22 mouse cellular contexts compared by ENCODE assay signal in genomic region chr3:37686219-37686618, GRCm38 (mm10). TPM values are rescaled to one million over a fixed set of nuclear protein-coding genes. Genes with fewer than 3 reads are reported as not detected.
DNase-seq lines count a peak whose midpoint lies in the region; ATAC-seq and TF ChIP-seq lines count a peak whose summit lies in the region.
"Had no signal": no experiment of that assay in that cellular context is flagged by ENCODE, and none has a peak within 500 bp of the region (broad histone marks: within the 10 kb centered on the region; RNA-seq: fewer than 3 reads in every experiment).

No protein-coding gene starts in this region.

- ATAC-seq in heart, embryonic 16.5 days (replicated peaks; ENCODE audit: extremely low read depth, insufficient read depth, low FRiP score), result no peak
- no peak for ATAC-seq in heart, embryonic 12.5 days (ENCODE audit: insufficient number of reproducible peaks, low FRiP score)
- no peak for ATAC-seq in kidney, postnatal 0 days (replicated peaks; ENCODE audit: low FRiP score, low read depth)
- no peak for ATAC-seq in kidney, embryonic 15.5 days (replicated peaks; ENCODE audit: low FRiP score)
- no peak for ATAC-seq in lung, embryonic 16.5 days (ENCODE audit: low read depth)
- no peak for ATAC-seq in intestine, embryonic 15.5 days
- ATAC-seq in forebrain, embryonic 14.5 days, result no peak

- H3K4me3 ChIP-seq in heart, embryonic 16.5 days (ENCODE audit: low read length), result no peak overlapping the region
- H3K4me3 ChIP-seq in heart, embryonic 12.5 days, result no peak overlapping the region
- H3K4me3 ChIP-seq in kidney, postnatal 0 days (replicated peaks; ENCODE audit: low read depth, low read length), result no peak overlapping the region
- H3K4me3 ChIP-seq in kidney, embryonic 15.5 days (replicated peaks), result no peak overlapping the region
- no peak overlapping the region for H3K4me3 ChIP-seq in lung, embryonic 16.5 days (ENCODE audit: low read length)
- H3K4me3 ChIP-seq in intestine, embryonic 15.5 days (replicated peaks), result no peak overlapping the region
- no peak overlapping the region for H3K4me3 ChIP-seq in forebrain, embryonic 14.5 days (ENCODE audit: low read depth, low read length)
- H3K4me3 ChIP-seq: erythroblast, embryonic 14.5 days; myocyte had no signal

- H3K27ac ChIP-seq in heart, embryonic 16.5 days (ENCODE audit: low read length), result no peak overlapping the region
- H3K27ac ChIP-seq in heart, embryonic 12.5 days (ENCODE audit: poor library complexity, severe bottlenecking), result no peak overlapping the region
- no peak overlapping the region for H3K27ac ChIP-seq in kidney, postnatal 0 days
- no peak overlapping the region for H3K27ac ChIP-seq in kidney, embryonic 15.5 days
- H3K27ac ChIP-seq in lung, embryonic 16.5 days (ENCODE audit: low read length), result peak overlapping the region; percentile 91
- no peak overlapping the region for H3K27ac ChIP-seq in intestine, embryonic 15.5 days
- no peak overlapping the region for H3K27ac ChIP-seq in forebrain, embryonic 14.5 days (ENCODE audit: low read depth, low read length)
- H3K27ac ChIP-seq: forebrain, embryonic 12.5 days; limb, embryonic 13.5 days; neural tube, embryonic 13.5 days had no signal

- H3K36me3 ChIP-seq in heart, embryonic 16.5 days (ENCODE audit: control insufficient read depth, insufficient read depth), result no peaks in the 10 kb centered on the region
- no peaks in the 10 kb centered on the region for H3K36me3 ChIP-seq in heart, embryonic 12.5 days
- no peaks in the 10 kb centered on the region for H3K36me3 ChIP-seq in kidney, postnatal 0 days (ENCODE audit: insufficient read depth, low read length)
- no peaks in the 10 kb centered on the region for H3K36me3 ChIP-seq in kidney, embryonic 15.5 days
- H3K36me3 ChIP-seq in lung, embryonic 16.5 days (ENCODE audit: control insufficient read depth, insufficient read depth, low read length), result no peaks in the 10 kb centered on the region
- no peaks in the 10 kb centered on the region for H3K36me3 ChIP-seq in intestine, embryonic 15.5 days
- H3K36me3 ChIP-seq in forebrain, embryonic 14.5 days (ENCODE audit: control insufficient read depth, insufficient read depth, low read length), result no peaks in the 10 kb centered on the region
- H3K36me3 ChIP-seq: embryonic facial prominence, embryonic 13.5 days; forebrain, embryonic 12.5 days; heart, embryonic 10.5 days; limb, embryonic 13.5 days; neural tube, embryonic 13.5 days had no signal

- H3K4me1 ChIP-seq in heart, embryonic 16.5 days (ENCODE audit: control insufficient read depth, insufficient read depth, low read length), result peaks cover 10% of the 10 kb centered on the region
- H3K4me1 ChIP-seq in heart, embryonic 12.5 days (replicated peaks), result peaks cover 16% of the 10 kb centered on the region
- H3K4me1 ChIP-seq in kidney, postnatal 0 days (replicated peaks; ENCODE audit: insufficient read depth, low read length), result peaks cover 14% of the 10 kb centered on the region; the same call in 1 of the 2 replicates
- peaks cover 35% of the 10 kb centered on the region for H3K4me1 ChIP-seq in kidney, embryonic 15.5 days
- H3K4me1 ChIP-seq in lung, embryonic 16.5 days (replicated peaks; ENCODE audit: control insufficient read depth, insufficient read depth, low read length), result peaks cover 32% of the 10 kb centered on the region
- H3K4me1 ChIP-seq in intestine, embryonic 15.5 days (replicated peaks), result peaks cover 13% of the 10 kb centered on the region
- peaks cover 3% of the 10 kb centered on the region; the same call in 1 of the 2 replicates for H3K4me1 ChIP-seq in forebrain, embryonic 14.5 days (ENCODE audit: control insufficient read depth, insufficient read depth, low read length)

- peaks cover 3% of the 10 kb centered on the region; the same call in 1 of the 2 replicates for H3K27me3 ChIP-seq in heart, embryonic 16.5 days (ENCODE audit: control insufficient read depth, insufficient read depth, low read length)
- H3K27me3 ChIP-seq in heart, embryonic 12.5 days (replicated peaks), result peaks cover 32% of the 10 kb centered on the region
- no peaks in the 10 kb centered on the region for H3K27me3 ChIP-seq in kidney, postnatal 0 days (ENCODE audit: insufficient read depth, low read length)
- H3K27me3 ChIP-seq in kidney, embryonic 15.5 days, result no peaks in the 10 kb centered on the region
- H3K27me3 ChIP-seq in lung, embryonic 16.5 days (ENCODE audit: control insufficient read depth, insufficient read depth, low read depth, low read length), result no peaks in the 10 kb centered on the region; the same call in 1 of the 2 replicates
- H3K27me3 ChIP-seq in intestine, embryonic 15.5 days (replicated peaks), result 0 out of 2 replicates have a peak, but pooled peaks cover 2% of the 10 kb centered on the region
- H3K27me3 ChIP-seq in forebrain, embryonic 14.5 days (replicated peaks; ENCODE audit: control insufficient read depth, insufficient read depth, low read length), result no peaks in the 10 kb centered on the region
- H3K27me3 ChIP-seq: embryonic facial prominence, embryonic 13.5 days had no signal

- H3K4me2 ChIP-seq in heart, embryonic 16.5 days (ENCODE audit: low read depth, low read length), result 0 out of 2 replicates have a peak overlapping the region, but pooled peaks have one; percentile 65
- H3K4me2 ChIP-seq in heart, embryonic 12.5 days, result no peak overlapping the region
- no peak overlapping the region for H3K4me2 ChIP-seq in kidney, postnatal 0 days (ENCODE audit: low read length)
- H3K4me2 ChIP-seq in kidney, embryonic 15.5 days, result no peak overlapping the region; the same call in 1 of the 2 replicates
- peak overlapping the region; percentile 26; the same call in 1 of the 2 replicates for H3K4me2 ChIP-seq in lung, embryonic 16.5 days (ENCODE audit: low read depth, low read length)
- 0 out of 2 replicates have a peak overlapping the region, but pooled peaks have one; percentile 0 for H3K4me2 ChIP-seq in intestine, embryonic 15.5 days (replicated peaks)
- H3K4me2 ChIP-seq in forebrain, embryonic 14.5 days (ENCODE audit: low read length), result no peak overlapping the region

- no peak overlapping the region for H3K9ac ChIP-seq in heart, embryonic 16.5 days (ENCODE audit: low read length)
- H3K9ac ChIP-seq in heart, embryonic 12.5 days, result no peak overlapping the region
- no peak overlapping the region for H3K9ac ChIP-seq in kidney, postnatal 0 days (ENCODE audit: low read depth, low read length)
- no peak overlapping the region for H3K9ac ChIP-seq in kidney, embryonic 15.5 days
- no peak overlapping the region for H3K9ac ChIP-seq in lung, embryonic 16.5 days (ENCODE audit: low read length)
- no peak overlapping the region for H3K9ac ChIP-seq in intestine, embryonic 15.5 days
- H3K9ac ChIP-seq in forebrain, embryonic 14.5 days (ENCODE audit: low read length), result no peak overlapping the region
- H3K9ac ChIP-seq: limb, embryonic 13.5 days had no signal

- WGBS in heart, embryonic 16.5 days, result 43% methylated on average over 7 of the region's 7 CpGs
- 32% methylated on average over 7 of the region's 7 CpGs for WGBS in heart, embryonic 12.5 days
- 28% methylated on average over 7 of the region's 7 CpGs for WGBS in kidney, postnatal 0 days
- WGBS in kidney, embryonic 15.5 days, result 21% methylated on average over 7 of the region's 7 CpGs
- WGBS in lung, embryonic 16.5 days, result 8% methylated on average over 7 of the region's 7 CpGs
- 24% methylated on average over 7 of the region's 7 CpGs for WGBS in intestine, embryonic 15.5 days
- 51% methylated on average over 7 of the region's 7 CpGs for WGBS in forebrain, embryonic 14.5 days

- DNase-seq in kidney, postnatal 0 days (ENCODE audit: low spot score), result peak; percentile 60
- no peak for DNase-seq in lung, postnatal 25 days (ENCODE audit: low spot score)
- DNase-seq in forebrain, embryonic 14.5 days (ENCODE audit: low spot score), result no peak
- DNase-seq: adrenal gland, postnatal 25 days; cerebellum, adult 8-10 months; cerebellum, postnatal 36 days; embryo, embryonic 11 days; heart, postnatal 10 days; layer of hippocampus, adult 9-11 months; right cerebral cortex, adult 18-20 months had no signal

- TF ChIP-seq CTCF in kidney, postnatal 0 days (IDR thresholded peaks at IDR 0.05; ENCODE audit: low read depth), result no peak

- H3K9me3 ChIP-seq in heart, embryonic 16.5 days (replicated peaks; ENCODE audit: control insufficient read depth, low read length), result no peaks in the 10 kb centered on the region
- H3K9me3 ChIP-seq in heart, embryonic 12.5 days (replicated peaks), result no peaks in the 10 kb centered on the region
- H3K9me3 ChIP-seq in kidney, postnatal 0 days (replicated peaks; ENCODE audit: low read length), result no peaks in the 10 kb centered on the region
- H3K9me3 ChIP-seq in kidney, embryonic 15.5 days (replicated peaks), result no peaks in the 10 kb centered on the region
- no peaks in the 10 kb centered on the region for H3K9me3 ChIP-seq in lung, embryonic 16.5 days (ENCODE audit: control insufficient read depth, low read length)
- H3K9me3 ChIP-seq in intestine, embryonic 15.5 days, result no peaks in the 10 kb centered on the region
- H3K9me3 ChIP-seq in forebrain, embryonic 14.5 days (replicated peaks; ENCODE audit: control insufficient read depth, low read length), result no peaks in the 10 kb centered on the region
- H3K9me3 ChIP-seq: embryonic facial prominence, embryonic 13.5 days; forebrain, embryonic 12.5 days; heart, embryonic 10.5 days; limb, embryonic 13.5 days; neural tube, embryonic 13.5 days had no signal

RNA-seq across cellular contexts. Expression of gene Gm5148, which starts 38.1 kb away (rescaled TPM):
- 3.1 and 4.0 TPM in 2 replicates for polyA plus RNA-seq in heart, embryonic 16.5 days (2015; fragmentation: Nextera tagmentation; extraction: Ambion mirVana)
- 1.5 and 1.8 TPM in 2 replicates for polyA plus RNA-seq in heart, embryonic 12.5 days (2016; fragmentation: Nextera tagmentation; extraction: Ambion mirVana)
- polyA plus RNA-seq in kidney, postnatal 0 days (2015; fragmentation: Nextera tagmentation; extraction: Ambion mirVana), result 11.4 and 14.4 TPM in 2 replicates
- polyA plus RNA-seq in kidney, embryonic 15.5 days (2015; fragmentation: Nextera tagmentation; extraction: Ambion mirVana), result 8.1 and 8.2 TPM in 2 replicates
- polyA plus RNA-seq in lung, embryonic 16.5 days (2015; fragmentation: Nextera tagmentation; extraction: Ambion mirVana), result 6.0 and 8.0 TPM in 2 replicates
- polyA plus RNA-seq in intestine, embryonic 15.5 days (2015; fragmentation: Nextera tagmentation; extraction: Ambion mirVana), result 4.8 and 5.1 TPM in 2 replicates
- 7.4 and 8.8 TPM in 2 replicates for polyA plus RNA-seq in forebrain, embryonic 14.5 days (2014; fragmentation: Nextera tagmentation; extraction: Ambion mirVana)

RNA-seq across cellular contexts. Expression of gene Spry1, which starts 46.5 kb away (rescaled TPM):
- polyA plus RNA-seq in heart, embryonic 16.5 days (2015; fragmentation: Nextera tagmentation; extraction: Ambion mirVana), result 6.9 and 8.2 TPM in 2 replicates
- polyA plus RNA-seq in heart, embryonic 12.5 days (2016; fragmentation: Nextera tagmentation; extraction: Ambion mirVana), result 5.1 and 5.4 TPM in 2 replicates
- polyA plus RNA-seq in kidney, postnatal 0 days (2015; fragmentation: Nextera tagmentation; extraction: Ambion mirVana), result 31.8 and 39.6 TPM in 2 replicates
- 36.2 and 38.7 TPM in 2 replicates for polyA plus RNA-seq in kidney, embryonic 15.5 days (2015; fragmentation: Nextera tagmentation; extraction: Ambion mirVana)
- 17.9 and 18.9 TPM in 2 replicates for polyA plus RNA-seq in lung, embryonic 16.5 days (2015; fragmentation: Nextera tagmentation; extraction: Ambion mirVana)
- 13.4 and 14.2 TPM in 2 replicates for polyA plus RNA-seq in intestine, embryonic 15.5 days (2015; fragmentation: Nextera tagmentation; extraction: Ambion mirVana)
- polyA plus RNA-seq in forebrain, embryonic 14.5 days (2014; fragmentation: Nextera tagmentation; extraction: Ambion mirVana), result 6.0 and 7.3 TPM in 2 replicates

Comparison
In these comparisons a context has a peak if more than half of its experiments do, and no peak if none do; other contexts are left out.
1. H3K4me2 ChIP-seq: peak in heart, embryonic 16.5 days (single experiment), lung, embryonic 16.5 days (single experiment) and intestine, embryonic 15.5 days (single experiment); none in heart, embryonic 12.5 days (single experiment), kidney, postnatal 0 days (single experiment), kidney, embryonic 15.5 days (single experiment) and forebrain, embryonic 14.5 days (single experiment).